Mouse (Mus musculus) CH12.LX (cell line): ENCODE data around the gene Tmeff1. TPM values are rescaled to one million over a fixed set of nuclear protein-coding genes. Genes with fewer than 3 reads are reported as not detected.

Experiments
- DNase-seq: peaks from one replicate; pipeline ENCODE4 v3.0.0-alpha.2; 2013; ENCODE audit errors: extremely low read depth
- H3K27ac ChIP-seq: 2 replicates; pipeline ENCODE4 v1.5.1; 2012; ENCODE audit warnings: low read depth, mild to moderate bottlenecking, control low read depth, moderate library complexity; ENCODE audit not compliant: insufficient read depth
- H3K27me3 ChIP-seq: replicated peaks from 2 replicates; pipeline ENCODE3; 2012; ENCODE audit warnings: inconsistent platforms
- H3K36me3 ChIP-seq, 2 experiments: replicated peaks in 1 of 2; 2 replicates each; pipeline versions ENCODE3 to v1.6.1; 2012; ENCODE audit warnings: inconsistent platforms in 1 of 2, low read length in 1 of 2, mild to moderate bottlenecking in 1 of 2, mixed read lengths in 1 of 2, moderate library complexity in 1 of 2; ENCODE audit not compliant: control insufficient read depth in 1 of 2, insufficient read depth in 1 of 2
- H3K4me1 ChIP-seq, 2 experiments: 2 replicates each; pipeline ENCODE4 v1.6.1; 2012; ENCODE audit warnings: inconsistent platforms in 1 of 2, moderate library complexity in 1 of 2; ENCODE audit not compliant: insufficient read depth in 2 of 2, control insufficient read depth in 1 of 2
- H3K4me2 ChIP-seq: 2 replicates; pipeline ENCODE4 v1.6.1; 2012; ENCODE audit warnings: low read depth, mild to moderate bottlenecking, control low read depth; ENCODE audit not compliant: poor library complexity, insufficient read depth, severe bottlenecking
- H3K4me3 ChIP-seq, 3 experiments: fragments of 150-350 bp in 1 of 3; sonication (generic) in 1 of 3; replicated peaks in 1 of 3; 2 replicates each; pipeline versions ENCODE3 to v1.5.1; 2011 to 2012; ENCODE audit warnings: low read depth in 2 of 3, low read length in 2 of 3, mild to moderate bottlenecking in 2 of 3, moderate library complexity in 2 of 3, control low read depth in 1 of 3, improper control_type of control experiment in 1 of 3, inconsistent platforms in 1 of 3, mixed read lengths in 1 of 3; ENCODE audit not compliant: poor library complexity in 1 of 3
- H3K79me2 ChIP-seq: replicated peaks from 2 replicates; pipeline ENCODE4 v1.6.1; 2012; ENCODE audit warnings: mild to moderate bottlenecking, moderate library complexity; ENCODE audit not compliant: control insufficient read depth, poor library complexity, insufficient read depth, severe bottlenecking; ENCODE audit errors: extremely low read depth
- H3K9ac ChIP-seq: 2 replicates; pipeline ENCODE4 v1.6.1; 2012; ENCODE audit warnings: low read depth, mild to moderate bottlenecking, control low read depth, moderate library complexity; ENCODE audit not compliant: insufficient read depth
- H3K9me3 ChIP-seq: replicated peaks from 2 replicates; pipeline ENCODE3; 2012; ENCODE audit warnings: low read length, inconsistent platforms, mixed read lengths
- BHLHE40 ChIP-seq: IDR thresholded peaks from 2 replicates; pipeline ENCODE4 v1.6.1; 2011; ENCODE audit warnings: mild to moderate bottlenecking, low read depth, low read length, improper control_type of control experiment
- CHD1 ChIP-seq: IDR thresholded peaks from 2 replicates; pipeline ENCODE4 v1.6.1; 2012; ENCODE audit warnings: low read depth, low read length, improper control_type of control experiment, inconsistent platforms
- CHD2 ChIP-seq: IDR thresholded peaks from 2 replicates; pipeline ENCODE4 v1.6.1; 2011; ENCODE audit warnings: low read length, improper control_type of control experiment
- CTCF ChIP-seq, 2 experiments: IDR thresholded peaks in 1 of 2; conservative IDR thresholded peaks in 1 of 2; 2 replicates each; pipeline ENCODE4 v1.5.1; 2011 to 2012; ENCODE audit warnings: low read depth in 2 of 2, low read length in 2 of 2, improper control_type of control experiment in 1 of 2, inconsistent platforms in 1 of 2, mild to moderate bottlenecking in 1 of 2, moderate library complexity in 1 of 2
- ELF1 ChIP-seq: IDR thresholded peaks from 2 replicates; pipeline ENCODE4 v1.6.1; 2014; ENCODE audit warnings: low read depth, mild to moderate bottlenecking, inconsistent platforms, low read length, improper control_type of control experiment
- EP300 ChIP-seq: IDR thresholded peaks from 2 replicates; pipeline ENCODE4 v1.6.1; 2011; ENCODE audit warnings: low read length, improper control_type of control experiment
- IRF4 ChIP-seq: IDR thresholded peaks from 2 replicates; pipeline ENCODE4 v1.6.1; 2014; ENCODE audit warnings: low read depth, mild to moderate bottlenecking, inconsistent platforms, low read length, improper control_type of control experiment
- MAX ChIP-seq: IDR thresholded peaks from 2 replicates; pipeline ENCODE4 v1.6.1; 2011; ENCODE audit warnings: low read length, improper control_type of control experiment
- MXI1 ChIP-seq: IDR thresholded peaks from 2 replicates; pipeline ENCODE4 v1.6.1; 2011; ENCODE audit warnings: mild to moderate bottlenecking, low read depth, low read length, improper control_type of control experiment
- MYC ChIP-seq: IDR thresholded peaks from 2 replicates; pipeline ENCODE4 v1.6.1; 2011; ENCODE audit warnings: low read depth, mild to moderate bottlenecking, improper control_type of control experiment, low read length
- NELFE ChIP-seq: IDR thresholded peaks from 2 replicates; pipeline ENCODE4 v1.6.1; 2011; ENCODE audit warnings: low read depth, low read length, improper control_type of control experiment
- POLR2A ChIP-seq: IDR thresholded peaks from 2 replicates; pipeline ENCODE4 v1.6.1; 2011; ENCODE audit warnings: low read depth, mild to moderate bottlenecking, improper control_type of control experiment, low read length
- POLR2AphosphoS2 ChIP-seq: IDR thresholded peaks from 2 replicates; pipeline ENCODE4 v1.6.1; 2011; ENCODE audit warnings: low read depth, low read length, improper control_type of control experiment
- RCOR1 ChIP-seq: conservative IDR thresholded peaks from 2 replicates; pipeline ENCODE4 v1.6.1; 2012; ENCODE audit warnings: low read depth, mild to moderate bottlenecking, inconsistent platforms, low read length, improper control_type of control experiment
- TBP ChIP-seq: conservative IDR thresholded peaks from 2 replicates; pipeline ENCODE4 v1.6.1; 2011; ENCODE audit warnings: low read depth, low read length, improper control_type of control experiment
- USF1 ChIP-seq: IDR thresholded peaks from 2 replicates; pipeline ENCODE4 v1.6.1; 2014; ENCODE audit warnings: low read depth, mild to moderate bottlenecking, inconsistent platforms, low read length, improper control_type of control experiment
- USF2 ChIP-seq: conservative IDR thresholded peaks from 2 replicates; pipeline ENCODE4 v1.6.1; 2011; ENCODE audit warnings: low read depth, low read length, improper control_type of control experiment
- ZMIZ1 ChIP-seq: IDR thresholded peaks from 2 replicates; pipeline ENCODE4 v1.6.1; 2012; ENCODE audit warnings: low read depth, mild to moderate bottlenecking, inconsistent platforms, low read length, improper control_type of control experiment
- ZNF384 ChIP-seq: IDR thresholded peaks from 2 replicates; pipeline ENCODE4 v1.6.1; 2012; ENCODE audit warnings: low read depth, low read length, improper control_type of control experiment, inconsistent platforms
- dilution Hi-C: fragments of 300-500 bp; cut with MboI; formaldehyde crosslinking; loops from 2 replicates; pipeline ENCODE4 v1.14.3; 2020; ENCODE audit warnings: low sequenced_read_pairs; ENCODE audit not compliant: extremely low pct_unique_long_range_greater_than_20kb, extremely low pct_ligation_motif_present
- in situ Hi-C: fragments of 300-500 bp; cut with MboI; formaldehyde crosslinking; loops from 3 replicates; pipeline ENCODE4 v1.14.3; 2019; ENCODE audit warnings: low sequenced_read_pairs, low pct_ligation_motif_present, low pct_unique_long_range_greater_than_20kb, mixed read lengths
- polyA plus RNA-seq: library from polyadenylated mRNA; unstranded; fragments of >175 nt; gene quantifications from 2 replicates; pipeline ENCODE4 v1.2.1, GENCODE M21; 2012; ENCODE audit warnings: low read depth; ENCODE audit not compliant: insufficient read length
- total RNA-seq, 2 experiments: library from RNA; depleted of rRNA; stranded (reverse); fragments of 300-350 nt in 1 of 2; fragments of >200 nt in 1 of 2; gene quantifications; 2 replicates each; pipeline ENCODE4 v1.2.3; 2012 to 2014

Gene Tmeff1
- total and polyA plus RNA-seq, 3 experiments = 23.3 to 32.4 (median 29.6) TPM

GRCm38 (mm10) chr4:48622946-48623345 is 38.0 kb downstream of the Tmeff1 start:
- H3K9me3 ChIP-seq = no peaks in the 10 kb centered on the region
- TF ChIP-seq MAX (no peak), IRF4 (no peak), ZNF384 (no peak), POLR2A (no peak), POLR2AphosphoS2 (no peak), TBP (no peak)
- H3K79me2 ChIP-seq = no peaks in the 10 kb centered on the region
- in situ Hi-C loops (no loop called here), dilution Hi-C loops (no loop called here)
- H3K4me1 ChIP-seq = peaks cover 0 to 9% of the 10 kb centered on the region in 2 experiments; a peak in 1 of 4 replicates
- H3K27ac ChIP-seq = no peak overlapping the region
- no peak overlapping the region for H3K4me2 ChIP-seq
- no peaks in the 10 kb centered on the region for H3K27me3 ChIP-seq
- no peak overlapping the region for H3K4me3 ChIP-seq
- DNase-seq = no peak
- no peak overlapping the region for H3K9ac ChIP-seq
- peaks cover 0 to 26% of the 10 kb centered on the region in 2 experiments for H3K36me3 ChIP-seq

- DNase-seq = no peak
- Histone ChIP-seq H3K9ac (no peak overlapping the region), H3K9me3 (no peaks in the 10 kb centered on the region), H3K4me3 (no peak overlapping the region), H3K27me3 (no peaks in the 10 kb centered on the region), H3K36me3 (peaks cover 0 to 31% of the 10 kb centered on the region in 2 experiments), H3K4me2 (no peak overlapping the region), H3K79me2 (no peaks in the 10 kb centered on the region), H3K4me1 (peaks cover 0 to 5% of the 10 kb centered on the region in 2 experiments; a peak in 1 of 4 replicates), H3K27ac (no peak overlapping the region)
- in situ Hi-C loops (no loop called here), dilution Hi-C loops (no loop called here)
- TF ChIP-seq POLR2AphosphoS2 (no peak), IRF4 (no peak), MXI1 (no peak), RCOR1 (no peak), ELF1 (no peak), BHLHE40 (no peak), TBP (no peak), USF2 (no peak), MYC (no peak), NELFE (no peak), CHD2 (no peak), CHD1 (no peak), USF1 (no peak), EP300 (no peak)
Measured at GRCm38 (mm10) chr4:48624961-48625360, 40.0 kb downstream of the Tmeff1 start.

- TF ChIP-seq ZMIZ1 (no peak), CTCF (conservative IDR thresholded peaks at IDR 0.05 in 1 of 2, IDR thresholded peaks at IDR 0.05 in 1 of 2; ENCODE audit: low read depth in 2 of 2, low read length in 2 of 2) (no peak)
- no peak overlapping the region for H3K9ac ChIP-seq
- dilution Hi-C loops = no loop called here
Measured at GRCm38 (mm10) chr4:48625836-48626235, 40.9 kb downstream of the Tmeff1 start.

More at GRCm38 (mm10) chr4:48625836-48626235, 40.9 kb downstream of the Tmeff1 start:
- Histone ChIP-seq H3K79me2 (no peaks in the 10 kb centered on the region), H3K36me3 (peaks cover 0 to 27% of the 10 kb centered on the region in 2 experiments), H3K4me3 (no peak overlapping the region), H3K27ac (no peak overlapping the region), H3K9me3 (no peaks in the 10 kb centered on the region), H3K27me3 (no peaks in the 10 kb centered on the region), H3K4me1 (0 out of 4 replicates have a peak, but pooled peaks cover 0 to 2% of the 10 kb centered on the region in 2 experiments), H3K4me2 (no peak overlapping the region)
- no peak for DNase-seq
- in situ Hi-C loops = no loop called here
